Mouse (Mus musculus) right cerebral cortex, postnatal 36 days (tissue): ENCODE measurements at regions not wholly inside any gene's neighbourhood (a gene's known extent, or its start where the extent isn't known, plus 50 kb on each side); places are given as distances from the start of the nearest gene placed in this dataset.

Experiments
- DNase-seq, 2 experiments: peaks; one replicate each; pipeline ENCODE4 v3.0.0; 2022; ENCODE audit warnings: low spot score in 2 of 2, mixed read lengths in 1 of 2

DNA sequence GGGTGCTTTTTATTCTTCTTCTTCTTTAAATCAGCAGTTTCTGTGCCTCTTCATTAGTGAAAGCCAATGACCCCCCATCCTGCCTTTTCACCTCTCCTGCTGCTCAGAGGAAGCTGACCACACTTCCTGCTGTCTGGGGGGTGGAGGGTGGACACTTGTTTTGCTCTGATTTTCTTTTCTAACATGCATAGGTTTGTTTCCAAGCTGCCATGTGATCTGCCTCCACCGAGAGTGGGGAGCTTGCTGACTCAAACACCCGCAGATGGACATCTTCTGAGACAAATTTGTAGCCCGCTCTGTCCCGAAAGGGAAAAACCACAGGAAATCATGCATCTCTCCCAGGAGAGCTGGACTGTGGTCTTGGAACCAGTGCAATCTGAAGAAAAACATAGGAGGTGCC is 141.3 kb downstream of the Gm826 start:
- DNase-seq: no peak

DNA sequence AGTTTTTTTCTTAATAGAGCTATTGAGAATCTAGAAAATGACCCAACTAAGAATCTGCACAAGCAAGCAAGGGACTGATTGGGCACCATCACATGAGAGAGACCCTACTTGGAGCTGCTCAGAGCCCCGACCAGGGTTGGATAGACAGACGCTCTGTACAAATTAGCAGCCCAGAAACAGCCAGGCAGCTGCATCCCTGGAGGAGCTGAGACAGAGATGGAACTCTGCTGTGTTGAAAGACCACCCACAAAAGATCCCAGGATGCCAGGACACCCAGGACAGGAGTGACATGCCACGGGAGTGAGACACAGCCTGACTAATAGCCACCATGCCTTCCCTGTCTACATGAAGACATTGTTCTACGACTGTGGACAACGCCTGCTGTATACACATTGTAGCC is 147.9 kb downstream of the Gm826 start:
- no peak for DNase-seq

DNA sequence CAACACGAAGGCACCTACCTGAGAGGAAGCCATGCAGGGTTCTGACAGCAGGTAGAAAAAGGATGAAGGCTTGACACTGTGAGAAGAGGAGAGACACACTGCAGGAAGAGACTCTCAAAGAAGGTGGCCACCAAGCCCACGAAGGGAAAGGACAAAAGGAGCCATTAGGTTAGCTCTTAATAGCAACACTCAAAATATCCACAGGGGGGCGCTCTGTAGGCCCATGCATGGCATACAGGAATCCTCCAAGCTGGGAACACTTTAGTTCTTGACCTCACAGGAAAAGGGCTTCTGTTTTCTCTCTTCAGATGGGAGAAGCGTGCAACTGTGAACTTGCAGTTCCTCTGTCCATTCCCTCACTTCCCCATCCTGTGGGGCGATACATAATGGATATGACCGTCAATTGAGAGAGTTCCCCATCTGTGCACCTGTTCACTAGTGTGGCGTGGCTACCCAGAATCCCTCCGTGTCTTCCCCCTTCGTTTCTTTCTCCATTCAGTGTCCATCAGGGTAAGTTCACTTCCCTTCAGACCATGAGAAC is 162.9 kb downstream of the Gm826 start:
- DNase-seq: no peak

DNA sequence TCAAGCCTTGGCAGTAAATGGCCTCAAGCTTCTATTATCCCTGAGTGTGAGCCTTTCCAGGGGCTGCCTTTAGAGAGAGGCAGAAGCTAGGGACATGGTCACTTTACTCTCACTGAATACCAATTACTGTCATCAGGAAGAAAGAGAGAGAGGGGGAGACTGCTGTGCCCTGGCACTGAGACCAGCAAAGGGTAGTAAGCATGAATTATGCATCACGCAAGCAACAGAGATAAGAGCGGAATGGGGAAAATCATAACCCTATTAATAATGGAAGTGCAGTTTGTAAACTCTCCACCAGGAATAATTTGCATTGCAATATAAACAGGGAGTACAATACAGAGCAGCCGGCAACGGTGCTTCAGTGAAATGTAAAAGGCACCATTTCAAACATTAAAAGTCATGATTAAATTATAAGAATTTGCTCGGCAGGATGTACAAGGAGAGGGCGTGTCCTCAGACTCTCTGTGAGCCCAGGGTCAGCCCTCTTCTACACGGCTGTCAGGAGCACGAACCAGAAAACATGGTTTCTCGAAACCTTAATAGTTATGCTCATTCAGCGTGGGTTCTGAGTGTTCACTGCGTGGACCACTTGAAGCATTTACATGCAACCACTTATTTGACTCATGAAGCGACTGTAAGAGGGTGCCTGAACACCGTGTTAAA is 175.2 kb downstream of the Gm826 start:
- DNase-seq: no peak

DNA sequence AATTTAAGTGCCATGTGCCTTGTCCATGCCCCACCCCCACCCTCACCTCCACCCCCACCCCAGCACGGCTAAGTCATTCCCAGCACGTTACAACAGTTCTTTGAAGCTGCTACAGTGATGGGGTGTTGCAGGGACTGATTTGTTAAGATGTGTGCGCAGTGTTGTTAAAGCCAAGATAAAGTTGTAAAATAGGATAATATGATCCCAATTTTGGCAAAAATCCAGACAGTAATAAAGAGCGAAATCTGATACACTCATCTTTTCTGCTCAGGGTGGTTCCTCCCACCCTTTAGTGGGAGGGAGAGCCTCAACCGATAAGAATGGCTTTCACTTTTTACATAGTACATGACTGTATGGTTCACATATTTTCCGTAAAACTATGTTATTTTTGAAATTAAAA is 180.2 kb downstream of the Gm826 start:
- no peak for DNase-seq

DNA sequence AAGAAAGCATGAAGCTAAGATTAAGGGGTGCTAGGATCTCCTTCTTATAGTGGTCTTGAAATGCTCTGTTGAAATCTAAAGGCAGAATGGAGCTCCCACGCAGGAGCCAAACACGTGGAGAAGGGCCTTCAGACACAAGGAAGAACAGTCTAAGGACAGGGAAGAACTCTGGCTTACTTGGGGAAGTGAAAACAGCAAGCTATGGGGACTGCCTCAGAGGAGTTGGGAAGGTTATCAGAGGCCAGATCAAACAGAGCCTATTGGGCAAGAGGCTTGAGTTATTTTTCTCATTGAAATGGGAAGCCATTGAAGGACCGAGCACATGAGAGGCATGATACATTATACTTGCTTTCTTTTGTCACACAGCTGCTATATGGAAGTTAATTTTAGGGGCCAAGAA is 181.9 kb downstream of the Gm826 start:
- no peak for DNase-seq

DNA sequence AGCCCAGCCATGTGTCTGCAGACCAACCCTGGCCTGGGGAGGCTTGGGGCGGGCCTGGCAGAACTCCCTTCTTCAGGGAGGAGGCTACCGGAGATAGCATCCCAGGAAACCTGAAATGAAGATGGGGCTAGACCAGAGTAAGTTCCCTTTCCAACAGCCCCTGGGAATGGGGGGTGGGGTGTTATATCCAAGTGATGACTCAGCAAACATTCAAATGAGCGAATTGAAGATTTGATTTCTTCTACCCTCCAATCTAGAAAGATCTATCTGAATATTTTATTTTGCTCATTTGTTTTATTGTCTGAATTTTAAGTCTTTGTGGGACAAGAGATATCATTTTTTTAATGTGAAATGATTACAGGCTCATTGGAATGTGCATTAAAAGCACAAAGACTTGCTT is 185.0 kb downstream of the Gm826 start:
- no peak for DNase-seq

DNA sequence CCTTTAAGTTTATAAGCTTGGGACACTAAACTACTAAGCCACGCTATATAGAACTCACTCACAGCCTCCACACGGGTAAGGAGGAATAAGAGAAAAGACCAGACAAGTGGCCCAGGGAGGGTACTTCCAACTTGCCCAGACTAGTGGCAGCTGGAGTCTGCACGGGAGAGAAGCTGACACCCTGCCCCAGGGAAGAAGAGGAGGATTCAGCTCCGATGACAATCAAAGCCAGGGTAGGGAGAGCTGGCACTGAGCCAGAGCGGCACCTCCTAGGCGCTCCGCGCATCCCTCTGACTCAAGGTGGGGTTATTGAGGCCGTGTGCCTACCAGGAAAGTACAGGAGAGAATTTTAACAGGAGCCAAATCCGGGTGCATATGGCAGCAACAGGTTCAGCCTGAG is 185.4 kb downstream of the Gm826 start:
- no peak for DNase-seq

DNA sequence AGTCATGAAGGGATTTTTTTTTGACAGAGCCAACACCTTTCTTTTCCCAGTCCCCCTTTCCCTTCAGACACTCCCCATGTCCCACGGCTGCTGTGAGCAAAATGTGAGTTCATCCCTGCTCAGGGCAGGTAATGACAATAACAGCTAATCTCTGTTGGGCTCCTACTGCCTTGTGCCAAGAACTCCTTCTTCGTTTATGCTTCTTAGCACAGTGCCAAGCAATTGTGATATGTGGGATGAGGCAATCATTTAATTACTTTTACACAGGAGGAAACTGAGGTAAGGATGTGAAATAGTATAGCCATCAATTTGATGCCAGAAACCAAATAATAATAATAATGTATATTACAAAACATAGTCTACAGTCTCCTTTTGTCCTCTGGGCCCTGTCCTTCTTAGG is 185.9 kb downstream of the Gm826 start:
- DNase-seq: no peak

DNA sequence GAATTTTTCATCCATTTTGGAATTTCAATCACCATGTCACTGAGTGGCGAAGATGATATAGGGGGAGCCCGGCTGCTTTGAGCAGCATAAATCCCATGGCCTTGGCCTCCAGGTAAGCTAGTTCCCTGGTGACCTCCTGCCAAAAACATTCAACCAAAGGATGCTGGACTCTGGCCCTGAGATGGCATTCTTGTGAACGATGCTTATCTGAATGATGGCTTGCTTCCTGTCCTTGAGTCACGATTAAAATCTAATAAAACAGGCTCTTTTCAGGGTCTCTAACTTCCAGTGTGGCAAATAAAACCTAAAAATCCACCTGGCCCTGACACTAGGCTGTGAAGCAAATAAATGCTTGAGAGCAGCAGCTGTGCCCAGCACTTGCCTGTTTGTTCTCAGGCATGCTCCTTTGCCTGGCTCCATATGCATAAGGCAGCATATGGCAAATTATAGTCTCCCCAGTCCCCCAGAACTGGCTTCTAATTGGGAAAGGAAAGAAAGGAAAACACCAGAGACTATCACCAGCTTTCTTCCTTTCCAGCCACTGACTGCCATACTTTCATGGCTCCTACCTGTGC is 193.7 kb downstream of the Gm826 start:
- DNase-seq: no peak

DNA sequence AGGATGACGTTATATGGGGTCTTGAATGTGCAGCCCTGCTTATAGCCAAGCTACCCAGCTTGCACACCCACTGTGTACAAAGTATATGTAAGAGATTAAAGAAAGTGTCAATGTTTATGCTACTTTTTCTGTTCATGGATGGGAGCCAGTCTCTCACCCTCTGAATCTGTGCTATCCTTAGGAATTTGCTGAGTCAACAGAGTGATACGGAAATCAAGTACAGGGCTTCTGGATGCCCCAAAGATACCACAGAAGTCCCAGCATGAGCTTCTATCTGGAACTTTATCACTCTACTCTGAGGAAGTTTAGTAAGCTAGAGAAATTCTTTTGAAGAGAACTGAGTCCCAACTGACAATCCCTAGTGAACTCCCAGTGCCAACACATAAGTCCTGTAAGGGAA is 195.9 kb downstream of the Gm826 start:
- DNase-seq: no peak

DNA sequence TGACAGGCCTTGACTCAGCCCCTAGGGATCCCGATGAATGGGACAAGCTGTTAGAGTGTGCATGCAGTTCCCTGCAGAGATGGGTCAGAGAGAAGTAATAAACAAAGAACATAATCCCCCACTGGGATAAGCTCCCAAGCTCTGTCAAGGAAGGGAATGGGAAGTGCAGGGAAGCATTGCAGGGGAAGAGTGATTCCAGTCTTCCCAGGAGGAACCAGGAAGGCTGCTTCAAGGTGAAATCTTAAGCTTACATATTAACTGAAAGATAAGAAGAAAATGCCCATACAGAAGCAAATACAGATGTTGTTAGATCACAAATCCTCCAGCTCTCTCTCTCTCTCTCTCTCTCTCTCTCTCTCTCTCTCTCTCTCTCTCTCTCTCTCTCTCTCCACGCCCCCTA is 202.2 kb downstream of the Gm826 start:
- DNase-seq: no peak

DNA sequence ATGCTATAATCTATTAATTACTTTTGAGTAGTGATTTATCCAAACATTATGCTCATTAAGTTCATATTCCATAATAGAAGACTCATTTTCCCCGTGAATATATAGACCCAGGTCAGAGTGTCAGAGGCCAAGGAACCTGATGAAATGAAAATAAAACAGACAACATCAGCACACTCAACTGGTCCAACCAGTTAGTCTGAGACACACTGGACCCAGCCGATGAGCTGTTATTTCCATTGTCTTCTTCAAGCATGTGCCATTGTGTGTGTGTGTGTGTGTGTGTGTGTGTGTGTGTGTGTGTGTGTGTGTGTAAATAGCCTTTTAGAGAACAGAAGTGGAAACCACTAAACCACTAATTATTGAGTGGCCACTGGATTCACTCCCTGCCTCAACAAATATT is 202.6 kb downstream of the Gm826 start:
- no peak for DNase-seq

DNA sequence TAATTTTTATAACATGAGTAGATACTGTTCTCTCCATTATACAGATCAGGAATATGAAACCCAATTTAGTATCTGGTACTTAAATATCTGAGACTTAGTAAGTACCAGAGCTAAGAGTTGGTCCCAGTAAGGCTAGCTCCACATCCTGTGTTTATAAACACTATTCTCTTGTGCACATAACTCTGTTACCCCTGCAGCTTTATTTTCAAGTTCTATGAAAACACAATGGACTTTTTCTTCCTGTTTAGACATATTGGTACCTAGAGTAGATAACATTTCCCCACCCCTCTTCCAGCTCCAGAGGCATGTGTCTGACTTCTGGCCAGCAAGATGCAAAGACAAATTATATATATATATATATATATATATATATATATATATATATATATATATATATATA is 216.8 kb downstream of the Gm826 start:
- DNase-seq: no peak

DNA sequence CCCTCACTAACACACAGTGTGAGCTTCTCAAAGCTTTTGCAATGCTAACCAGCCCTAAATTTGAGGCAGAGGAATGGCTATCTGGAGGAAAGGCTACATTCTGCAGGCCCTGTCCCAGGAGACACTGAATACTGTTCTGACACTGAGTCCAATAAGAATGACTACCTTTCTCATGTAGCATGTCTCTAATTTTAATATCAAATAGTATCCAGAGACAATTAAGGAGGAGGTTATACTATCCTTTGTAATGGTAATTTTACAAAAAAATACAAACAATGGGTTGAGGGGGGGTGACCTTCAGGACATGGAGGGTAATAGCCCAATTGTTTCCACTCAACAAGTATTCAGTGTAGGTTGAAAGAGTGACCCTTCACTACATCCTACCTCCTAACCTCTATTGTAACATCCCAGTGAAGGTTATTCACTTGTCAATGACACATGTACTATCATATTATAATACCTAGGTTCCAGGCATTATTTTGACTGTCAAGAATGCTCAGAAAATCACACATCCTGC is 222.7 kb downstream of the Gm826 start:
- no peak for DNase-seq

DNA sequence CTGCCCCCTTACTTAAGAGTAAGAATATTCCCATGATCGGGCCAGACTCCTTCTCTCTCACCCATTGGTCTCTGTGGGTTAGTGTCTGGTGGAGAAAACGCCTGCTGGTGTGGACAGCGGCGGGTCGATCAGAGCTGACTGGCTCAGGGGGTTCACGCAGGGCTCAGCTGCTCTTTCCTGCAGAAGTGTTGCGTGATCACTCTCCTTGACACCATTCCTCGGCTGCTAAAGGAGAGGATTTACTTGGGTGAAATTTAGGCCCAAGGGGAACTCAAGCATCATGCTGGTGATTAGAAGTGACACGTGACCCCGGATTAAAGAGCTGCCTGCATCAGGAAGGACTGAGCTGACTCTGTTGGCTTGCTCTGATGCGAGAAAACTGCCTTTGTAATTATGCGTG is 240.9 kb downstream of the Gm826 start:
- no peak for DNase-seq

DNA sequence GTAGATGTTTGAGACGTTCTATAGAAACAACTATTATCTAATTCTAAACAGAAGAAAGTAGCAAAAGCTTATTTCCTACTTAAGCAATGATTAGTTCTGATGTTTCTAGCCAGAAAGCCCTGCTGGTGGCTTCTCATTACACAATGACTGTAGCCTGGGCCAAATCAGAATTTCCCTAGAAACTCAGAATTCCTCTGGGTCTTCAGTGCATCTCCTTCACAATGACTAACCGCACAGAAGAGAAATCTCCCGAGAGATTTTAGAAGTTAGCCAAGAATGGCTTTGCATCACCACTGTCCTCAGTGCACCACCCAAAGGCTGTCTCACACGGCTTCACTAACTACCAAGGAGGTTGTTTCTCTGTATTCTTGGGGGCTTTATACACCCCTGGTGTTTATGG is 248.0 kb downstream of the Gm826 start:
- no peak for DNase-seq

DNA sequence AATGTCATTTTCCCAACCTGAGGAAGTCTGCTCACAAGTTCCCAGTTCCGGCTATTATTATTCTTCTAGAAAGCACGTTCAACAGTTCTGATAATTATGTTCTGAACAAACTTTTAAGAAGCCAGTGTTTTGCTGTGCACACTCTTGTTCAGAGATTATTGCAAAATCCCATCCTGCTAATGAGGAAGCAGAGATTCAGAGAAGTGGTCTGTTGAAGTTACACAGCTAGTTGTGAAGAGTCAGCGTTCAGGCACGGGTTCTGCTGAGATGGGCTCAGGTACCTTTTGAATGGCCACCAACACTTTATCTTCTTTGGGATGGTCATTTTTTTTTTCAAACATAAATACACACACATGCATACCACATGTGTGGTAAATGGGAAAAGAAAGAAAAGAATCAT is 250.3 kb downstream of the Gm826 start:
- no peak for DNase-seq

DNA sequence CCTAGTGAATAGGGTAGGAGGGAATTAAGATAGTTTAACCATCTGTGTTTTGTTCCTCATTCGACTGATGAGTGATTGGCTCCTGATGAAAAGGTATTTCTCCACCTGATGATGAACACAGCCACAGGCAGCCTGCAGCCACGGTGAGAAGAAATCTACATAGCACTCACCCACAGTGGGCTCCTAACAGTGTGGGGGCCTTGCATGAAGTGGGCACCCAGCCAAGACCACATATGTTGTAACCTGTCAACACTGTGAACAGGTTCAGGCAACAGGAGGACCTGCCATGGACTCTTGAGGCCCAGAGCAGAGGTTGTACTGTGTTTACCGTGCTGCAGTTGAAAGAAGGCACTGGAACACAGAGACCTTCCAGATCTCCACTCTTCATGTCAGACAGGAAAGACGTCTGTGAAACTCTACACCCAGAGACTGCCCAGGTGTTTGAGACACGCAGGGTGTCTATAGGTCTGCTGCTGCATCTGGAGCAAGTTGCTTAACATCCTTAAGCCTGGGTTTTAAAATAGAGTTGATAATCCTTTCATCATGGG is 251.8 kb downstream of the Gm826 start:
- DNase-seq: no peak

DNA sequence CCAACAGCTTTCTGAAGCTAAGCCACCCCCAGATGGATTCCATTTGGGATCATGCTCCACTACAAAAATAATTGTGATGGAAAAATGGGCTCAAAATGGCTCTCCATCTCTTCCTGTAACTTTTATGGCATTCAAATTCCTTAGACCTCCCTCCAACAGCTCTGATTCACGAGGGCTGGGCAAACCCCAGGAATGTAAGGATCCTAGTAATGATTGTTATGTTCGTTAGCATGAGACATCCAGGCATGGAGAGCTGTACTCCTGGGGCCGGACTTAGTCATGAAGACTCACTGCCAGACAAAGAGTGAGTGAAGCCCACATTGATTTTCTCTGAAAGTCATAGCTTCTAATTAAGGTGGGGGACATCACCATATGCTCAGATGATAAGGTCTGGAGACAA is 258.3 kb downstream of the Gm826 start:
- no peak for DNase-seq

DNA sequence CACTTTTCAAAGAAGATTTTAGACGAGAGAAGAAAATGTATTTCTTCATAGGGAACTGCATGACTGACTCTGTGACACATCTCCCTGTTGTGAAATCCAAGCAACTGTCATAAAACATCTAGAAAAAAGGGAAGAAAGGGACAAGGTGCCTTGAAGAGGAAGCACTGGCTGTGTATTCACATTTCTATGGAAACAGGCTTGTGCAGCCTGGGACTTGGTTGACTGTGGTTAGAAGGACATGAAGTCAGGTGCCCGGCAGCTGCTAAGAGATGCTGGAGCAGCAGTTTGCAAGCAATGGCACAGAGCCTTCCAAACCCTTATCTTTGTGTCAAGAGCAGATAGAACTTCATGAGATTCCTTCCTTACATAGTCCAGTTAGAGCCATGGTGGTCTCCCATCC is 263.5 kb downstream of the Gm826 start:
- no peak for DNase-seq

DNA sequence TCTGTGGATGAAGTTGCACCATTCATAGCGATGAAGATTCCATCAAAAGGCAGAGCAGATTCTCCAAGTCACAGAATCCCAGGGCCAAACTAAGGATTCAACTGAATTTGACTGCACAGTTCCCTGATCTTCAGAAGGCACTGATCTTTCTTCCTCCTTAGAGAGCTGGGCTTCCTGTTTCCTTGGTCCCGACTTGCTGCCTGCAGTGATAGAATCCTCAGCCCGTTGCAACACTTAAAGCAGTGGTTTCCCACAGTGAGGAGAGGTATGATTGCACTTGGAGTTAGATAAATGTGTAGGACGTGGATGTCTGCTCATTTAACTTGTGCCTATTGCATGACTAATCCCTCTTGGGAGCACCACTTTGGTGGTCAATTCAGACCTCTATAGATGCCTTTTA is 265.2 kb downstream of the Gm826 start:
- no peak for DNase-seq

DNA sequence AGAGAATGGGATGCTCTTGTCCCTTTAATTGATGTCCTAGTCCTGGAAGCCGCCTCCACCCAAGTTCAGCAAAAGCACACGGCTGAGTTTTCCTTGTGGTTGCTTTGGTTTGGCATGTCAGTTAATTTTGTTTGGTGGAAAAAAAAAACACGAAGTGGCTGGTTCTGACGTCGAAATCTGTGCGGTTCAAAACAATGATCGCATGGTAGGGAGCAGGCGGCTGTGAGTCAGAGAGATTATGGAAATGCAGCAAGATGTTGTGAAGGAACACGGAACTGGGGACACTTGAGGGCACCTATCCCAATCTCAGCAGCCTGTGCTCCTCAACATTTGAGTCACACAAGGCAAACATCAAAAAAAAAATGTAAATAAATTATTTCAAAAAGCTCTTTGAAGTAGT is 266.1 kb downstream of the Gm826 start:
- DNase-seq: no peak
